Mouse (Mus musculus) embryonic facial prominence, embryonic 12.5 days (tissue): ENCODE measurements around the gene Ampd1. TPM values are rescaled to one million over a fixed set of nuclear protein-coding genes. Genes with fewer than 3 reads are reported as not detected.
A peak's percentile ranks its signal among the peaks of the same experiment; 100 is the strongest.

Experiments used
- ATAC-seq: fragments of 200-750 bp; cut with Nextera tagmentation; 2 replicates; pipeline ENCODE4 v1.8.0; 2017; ENCODE audit not compliant: insufficient number of reproducible peaks, insufficient read depth, low FRiP score, low TSS enrichment
- H3K27ac ChIP-seq: fragments of 300-500 bp; sonication (generic); 2 replicates; pipeline ENCODE4 v1.5.1; 2016; ENCODE audit warnings: mild to moderate bottlenecking
- H3K27me3 ChIP-seq: fragments of 300-500 bp; sonication (generic); 2 replicates; pipeline ENCODE4 v1.6.1; 2016; ENCODE audit warnings: mild to moderate bottlenecking, moderate library complexity
- H3K36me3 ChIP-seq: fragments of 300-500 bp; sonication (generic); 2 replicates; pipeline ENCODE4 v1.6.1; 2016; ENCODE audit warnings: mild to moderate bottlenecking
- H3K4me1 ChIP-seq: fragments of 300-500 bp; sonication (generic); 2 replicates; pipeline ENCODE4 v1.6.1; 2016
- H3K4me2 ChIP-seq: fragments of 300-500 bp; sonication (generic); replicated peaks from 2 replicates; pipeline ENCODE4 v1.6.1; 2016; ENCODE audit warnings: mild to moderate bottlenecking, moderate library complexity
- H3K4me3 ChIP-seq: fragments of 300-500 bp; sonication (generic); 2 replicates; pipeline ENCODE4 v1.5.1; 2016; ENCODE audit warnings: mild to moderate bottlenecking
- H3K9ac ChIP-seq: fragments of 300-500 bp; sonication (generic); 2 replicates; pipeline ENCODE4 v1.6.1; 2016; ENCODE audit warnings: mild to moderate bottlenecking, moderate library complexity
- H3K9me3 ChIP-seq: fragments of 300-500 bp; sonication (generic); 2 replicates; pipeline ENCODE4 v1.6.1; 2016; ENCODE audit warnings: mild to moderate bottlenecking, moderate library complexity
- WGBS: fragments of 180-500 bp; shearing (Covaris S2); methylation state at CpG from one replicate; pipeline ENCODE4 v1.1.7; 2016; 5-methylcytosine and 5-hydroxymethylcytosine counted together
- polyA plus RNA-seq: library from polyadenylated mRNA; unstranded; fragments of >200 nt; fragmentation: Nextera tagmentation; extraction: Ambion mirVana; gene quantifications from 2 replicates; pipeline ENCODE4 v1.2.1, GENCODE M21; 2016

Ampd1 gene
- polyA plus RNA-seq, 1 experiment from 2014 or later = 0.65 TPM

DNA sequence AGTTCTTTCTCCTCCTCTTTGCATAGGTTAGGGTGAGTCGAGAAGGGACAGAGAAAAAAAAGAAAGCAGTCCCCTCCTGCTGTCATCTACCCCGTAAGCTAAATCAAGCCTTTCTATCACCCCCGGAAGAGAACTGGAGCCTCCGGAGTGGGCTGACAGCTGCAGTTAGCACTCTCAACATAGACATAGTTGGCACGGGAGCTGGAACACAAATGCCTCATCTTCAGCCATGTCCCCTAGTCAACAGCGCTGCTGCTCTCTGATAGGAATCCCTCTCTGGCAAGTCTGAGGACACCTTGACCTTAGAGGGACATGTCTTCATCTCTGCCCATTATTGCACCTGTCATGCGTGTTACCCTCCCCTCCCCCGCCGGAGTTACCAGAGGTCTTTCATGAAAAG lies 5.5 kb downstream of the Ampd1 start:
- Histone ChIP-seq H3K4me1 (no peaks in the 10 kb centered on the region), H3K9me3 (no peaks in the 10 kb centered on the region), H3K27me3 (no peaks in the 10 kb centered on the region), H3K36me3 (no peaks in the 10 kb centered on the region), H3K27ac (no peak overlapping the region), H3K4me3 (no peak overlapping the region), H3K4me2 (no peak overlapping the region), H3K9ac (no peak overlapping the region)
- no peak for ATAC-seq
- 93% methylated on average over 9 of the region's 9 CpGs for WGBS

DNA sequence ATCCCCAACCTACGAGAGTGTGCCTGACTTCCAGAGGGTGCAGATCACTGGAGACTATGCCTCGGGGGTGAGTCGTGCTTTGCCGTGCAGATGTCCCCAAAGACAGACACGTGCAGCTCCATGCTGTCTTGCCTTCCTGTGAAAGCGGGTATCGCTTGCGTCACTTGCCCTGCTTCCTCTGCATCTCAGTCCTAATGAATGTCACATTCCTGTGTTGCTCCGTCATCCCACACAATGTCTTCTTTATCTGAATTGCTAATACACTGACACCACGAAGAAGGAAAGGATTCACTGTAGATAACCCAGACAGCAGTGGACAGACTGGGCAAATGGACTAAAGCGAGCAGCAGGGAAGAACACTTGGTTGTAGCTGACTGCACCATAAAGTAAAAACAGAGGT lies 7.2 kb downstream of the Ampd1 start:
- ATAC-seq = no peak
- H3K4me1 ChIP-seq = no peaks in the 10 kb centered on the region
- no peaks in the 10 kb centered on the region for H3K36me3 ChIP-seq
- no peak overlapping the region for H3K9ac ChIP-seq
- H3K27me3 ChIP-seq = no peaks in the 10 kb centered on the region
- H3K4me2 ChIP-seq = no peak overlapping the region
- 45% methylated on average over 11 of the region's 11 CpGs for WGBS
- no peak overlapping the region for H3K4me3 ChIP-seq
- no peaks in the 10 kb centered on the region for H3K9me3 ChIP-seq
- H3K27ac ChIP-seq = no peak overlapping the region

DNA sequence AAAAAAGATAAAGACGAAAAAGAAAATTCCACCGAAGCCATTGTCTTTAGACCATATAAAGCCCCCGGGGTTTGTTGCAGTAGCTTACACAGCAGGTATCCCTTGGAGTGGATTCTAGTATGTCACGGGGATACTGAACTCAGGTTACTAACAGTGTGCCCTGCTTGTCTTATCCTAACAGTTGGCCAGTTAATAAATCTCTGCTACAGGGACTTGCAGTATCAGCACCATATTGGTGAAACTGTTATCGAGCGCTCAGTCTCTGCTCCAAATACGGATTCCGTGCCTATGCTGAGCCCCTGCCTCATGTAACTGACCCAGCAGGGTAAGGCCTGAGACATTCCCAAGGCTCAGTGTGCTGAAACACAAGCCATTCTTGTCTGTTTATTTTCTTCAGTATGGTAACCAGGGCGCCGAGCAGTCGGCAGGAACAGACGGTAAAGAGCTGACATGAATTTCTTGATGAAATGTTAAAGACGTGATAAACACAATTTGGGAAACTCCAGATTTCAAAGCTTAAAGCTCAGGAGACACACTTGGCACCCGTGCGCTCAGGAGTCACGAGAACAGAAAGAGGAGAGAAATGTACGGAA lies 8.1 kb downstream of the Ampd1 start:
- Histone ChIP-seq H3K9ac (no peak overlapping the region), H3K36me3 (no peaks in the 10 kb centered on the region), H3K4me2 (no peak overlapping the region), H3K4me1 (no peaks in the 10 kb centered on the region), H3K27ac (no peak overlapping the region), H3K4me3 (no peak overlapping the region), H3K27me3 (no peaks in the 10 kb centered on the region), H3K9me3 (no peaks in the 10 kb centered on the region)
- no peak for ATAC-seq
- WGBS = 77% methylated on average over 17 of the region's 17 CpGs

DNA sequence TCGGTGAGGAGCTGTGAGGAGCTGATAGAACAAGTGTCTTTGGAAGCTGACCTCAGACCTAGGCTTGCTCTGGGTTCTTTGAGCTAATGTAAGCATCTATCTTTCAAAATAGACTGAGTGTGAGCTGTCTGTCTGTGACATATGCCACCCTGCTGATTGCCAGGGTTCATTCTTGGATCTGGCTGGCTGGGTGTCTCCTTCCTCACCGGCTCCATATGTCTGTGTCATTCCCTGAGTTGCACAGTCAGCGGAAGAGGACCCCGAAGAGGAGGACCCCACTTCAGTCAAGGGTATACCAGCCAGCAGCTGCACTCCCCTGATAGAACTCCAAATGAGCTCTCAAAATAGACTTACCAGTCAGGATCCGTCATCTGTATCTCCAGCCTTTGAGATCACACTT lies 8.9 kb downstream of the Ampd1 start:
- H3K27ac ChIP-seq = no peak overlapping the region
- H3K4me2 ChIP-seq = no peak overlapping the region
- no peak overlapping the region for H3K4me3 ChIP-seq
- WGBS = 89% methylated on average over 5 of the region's 5 CpGs
- H3K9me3 ChIP-seq = no peaks in the 10 kb centered on the region
- H3K9ac ChIP-seq = no peak overlapping the region
- ATAC-seq = no peak
- H3K4me1 ChIP-seq = no peaks in the 10 kb centered on the region
- no peaks in the 10 kb centered on the region for H3K27me3 ChIP-seq
- no peaks in the 10 kb centered on the region for H3K36me3 ChIP-seq

DNA sequence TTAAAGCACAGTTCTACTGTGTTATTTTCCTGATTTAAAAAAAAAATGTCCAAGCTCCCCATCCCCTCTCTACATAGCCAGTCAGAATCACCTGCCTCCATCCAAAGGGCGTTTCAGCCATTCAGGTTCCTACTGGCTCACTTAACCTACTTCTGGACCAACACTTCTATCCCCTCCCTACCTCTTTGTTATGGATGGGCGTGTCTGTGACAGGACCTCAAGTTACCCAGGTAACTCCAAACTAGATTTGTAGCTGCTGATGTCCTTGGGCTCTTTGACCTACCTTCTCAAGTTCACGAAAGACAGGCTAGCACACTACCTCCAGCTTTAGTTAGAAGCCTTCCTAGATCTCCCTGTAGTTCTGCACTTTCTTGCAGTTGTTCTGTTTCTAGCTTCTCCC lies 12.2 kb downstream of the Ampd1 start:
- H3K9ac ChIP-seq = no peak overlapping the region
- no peaks in the 10 kb centered on the region for H3K27me3 ChIP-seq
- H3K4me3 ChIP-seq = no peak overlapping the region
- H3K4me1 ChIP-seq = no peaks in the 10 kb centered on the region
- WGBS = 81% methylated on average over 3 of the region's 3 CpGs
- H3K27ac ChIP-seq = no peak overlapping the region
- no peaks in the 10 kb centered on the region for H3K36me3 ChIP-seq
- no peak overlapping the region for H3K4me2 ChIP-seq
- ATAC-seq = no peak
- H3K9me3 ChIP-seq = no peaks in the 10 kb centered on the region

DNA sequence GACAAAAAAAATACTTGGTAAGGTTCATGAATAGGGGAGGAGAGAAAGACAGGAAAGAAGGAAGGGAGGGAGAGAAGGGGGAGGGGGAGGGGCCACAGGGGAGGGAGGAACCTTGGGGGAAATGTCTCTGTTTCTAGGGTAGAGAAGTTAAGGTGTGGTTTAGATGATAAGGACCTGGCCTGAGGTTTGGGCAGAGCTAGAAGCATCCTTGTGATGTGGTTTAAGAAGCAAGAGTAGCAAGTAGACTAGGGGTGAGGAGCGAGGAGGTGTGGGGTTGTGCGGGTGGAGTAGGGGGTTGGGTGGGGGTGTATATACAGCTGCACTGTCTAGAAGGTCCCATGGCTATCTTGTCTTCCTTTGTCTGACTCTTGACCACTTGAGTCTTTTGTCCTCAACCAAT lies 17.9 kb downstream of the Ampd1 start:
- H3K4me3 ChIP-seq = no peak overlapping the region
- no peaks in the 10 kb centered on the region for H3K36me3 ChIP-seq
- no peaks in the 10 kb centered on the region for H3K4me1 ChIP-seq
- 93% methylated on average over 2 of the region's 2 CpGs for WGBS
- no peaks in the 10 kb centered on the region for H3K9me3 ChIP-seq
- H3K4me2 ChIP-seq = no peak overlapping the region
- no peaks in the 10 kb centered on the region for H3K27me3 ChIP-seq
- H3K9ac ChIP-seq = no peak overlapping the region
- ATAC-seq = no peak
- no peak overlapping the region for H3K27ac ChIP-seq

DNA sequence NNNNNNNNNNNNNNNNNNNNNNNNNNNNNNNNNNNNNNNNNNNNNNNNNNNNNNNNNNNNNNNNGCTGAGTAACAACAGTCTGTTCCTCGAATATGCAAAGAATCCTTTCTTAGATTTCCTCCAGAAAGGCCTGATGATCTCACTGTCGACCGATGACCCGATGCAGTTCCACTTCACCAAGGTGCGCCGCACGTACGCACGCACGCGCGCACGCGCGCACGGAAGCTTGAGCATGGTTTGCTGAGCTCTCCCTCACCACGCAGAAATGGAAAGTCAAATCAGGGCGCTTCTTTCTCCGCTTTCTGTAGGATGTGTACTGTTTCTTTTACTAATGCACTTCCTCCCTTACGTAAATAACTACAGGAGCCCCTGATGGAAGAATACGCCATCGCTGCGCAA lies 24.8 kb downstream of the Ampd1 start:
- no peak for ATAC-seq
- no peaks in the 10 kb centered on the region for H3K27me3 ChIP-seq
- H3K36me3 ChIP-seq = no peaks in the 10 kb centered on the region
- no peak overlapping the region for H3K4me2 ChIP-seq
- WGBS = 77% methylated on average over 23 of the region's 23 CpGs
- no peaks in the 10 kb centered on the region for H3K9me3 ChIP-seq
- no peak overlapping the region for H3K9ac ChIP-seq
- no peaks in the 10 kb centered on the region for H3K4me1 ChIP-seq
- no peak overlapping the region for H3K4me3 ChIP-seq
- H3K27ac ChIP-seq = no peak overlapping the region

DNA sequence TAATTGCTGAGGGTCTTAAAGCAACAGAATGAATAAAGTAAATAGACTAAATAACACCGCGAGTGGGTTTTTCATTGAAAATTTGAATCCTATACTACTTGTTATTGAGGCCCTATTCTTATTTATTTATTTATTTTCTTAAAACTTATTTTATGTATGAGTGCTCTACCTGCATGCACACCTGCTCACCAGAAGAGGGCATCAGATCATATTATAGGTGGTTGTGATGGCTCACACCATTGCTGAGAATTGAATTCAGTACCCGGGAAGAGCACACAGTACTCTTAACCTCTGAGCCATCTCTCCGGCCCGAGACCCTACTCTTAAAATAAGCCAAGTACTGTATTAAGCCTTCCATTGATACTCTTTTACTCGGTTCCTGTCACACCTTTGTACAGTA lies 25.9 kb downstream of the Ampd1 start:
- H3K36me3 ChIP-seq = no peaks in the 10 kb centered on the region
- no peak overlapping the region for H3K4me3 ChIP-seq
- no peaks in the 10 kb centered on the region for H3K9me3 ChIP-seq
- H3K4me2 ChIP-seq = no peak overlapping the region
- 83% methylated on average over 6 of the region's 6 CpGs for WGBS
- no peak for ATAC-seq
- no peak overlapping the region for H3K27ac ChIP-seq
- no peaks in the 10 kb centered on the region for H3K27me3 ChIP-seq
- no peaks in the 10 kb centered on the region for H3K4me1 ChIP-seq
- no peak overlapping the region for H3K9ac ChIP-seq

DNA sequence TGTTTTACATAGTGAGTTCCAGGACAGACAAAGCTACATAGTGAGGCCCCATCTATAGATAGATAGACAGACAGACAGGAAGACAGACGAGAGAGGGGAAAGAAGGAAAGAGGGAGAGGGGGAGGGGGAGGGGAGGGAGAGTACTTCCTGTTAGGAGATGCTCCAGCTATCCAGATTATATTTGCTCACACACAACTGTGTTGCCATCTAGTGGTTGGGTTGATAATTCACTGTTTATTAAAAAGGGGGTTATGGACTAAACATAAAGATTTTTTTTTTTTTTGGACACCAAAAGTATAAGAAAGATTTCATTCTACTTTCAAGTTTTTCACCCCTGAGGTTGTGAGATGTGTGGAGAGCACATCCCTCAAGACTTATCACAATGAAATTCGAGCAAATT lies 26.9 kb downstream of the Ampd1 start:
- no peak for ATAC-seq
- 57% methylated on average over 2 of the region's 2 CpGs for WGBS

DNA sequence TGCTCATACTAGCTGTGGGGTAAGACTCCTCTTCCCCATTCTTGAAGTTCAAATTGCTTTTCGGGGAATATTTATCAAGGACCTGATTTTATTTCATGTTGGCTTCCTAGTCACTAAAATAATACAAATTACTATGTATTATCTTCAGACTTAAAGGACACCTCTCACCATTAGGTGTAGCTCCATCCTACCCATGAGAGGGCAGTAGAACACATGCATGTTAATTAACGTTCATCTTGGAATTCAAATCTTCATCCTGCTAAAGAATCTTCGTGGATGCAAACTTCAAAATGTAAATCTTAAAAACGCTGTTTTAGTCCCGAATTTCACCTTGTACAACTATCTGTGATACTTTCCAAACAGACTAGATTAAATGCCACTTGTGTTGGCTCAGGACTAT lies 27.4 kb downstream of the Ampd1 start:
- no peak for ATAC-seq
- Histone ChIP-seq H3K4me2 (no peak overlapping the region), H3K9ac (no peak overlapping the region), H3K27me3 (no peaks in the 10 kb centered on the region), H3K4me3 (no peak overlapping the region), H3K9me3 (no peaks in the 10 kb centered on the region), H3K27ac (no peak overlapping the region), H3K4me1 (no peaks in the 10 kb centered on the region), H3K36me3 (no peaks in the 10 kb centered on the region)
- WGBS = 67% methylated on average over 5 of the region's 5 CpGs

More for the DNA sequence above, 26.9 kb downstream of the Ampd1 start:
- Histone ChIP-seq H3K36me3 (no peaks in the 10 kb centered on the region), H3K4me3 (no peak overlapping the region), H3K27me3 (no peaks in the 10 kb centered on the region), H3K4me1 (no peaks in the 10 kb centered on the region), H3K9ac (no peak overlapping the region), H3K4me2 (no peak overlapping the region), H3K9me3 (no peaks in the 10 kb centered on the region), H3K27ac (no peak overlapping the region)

DNA sequence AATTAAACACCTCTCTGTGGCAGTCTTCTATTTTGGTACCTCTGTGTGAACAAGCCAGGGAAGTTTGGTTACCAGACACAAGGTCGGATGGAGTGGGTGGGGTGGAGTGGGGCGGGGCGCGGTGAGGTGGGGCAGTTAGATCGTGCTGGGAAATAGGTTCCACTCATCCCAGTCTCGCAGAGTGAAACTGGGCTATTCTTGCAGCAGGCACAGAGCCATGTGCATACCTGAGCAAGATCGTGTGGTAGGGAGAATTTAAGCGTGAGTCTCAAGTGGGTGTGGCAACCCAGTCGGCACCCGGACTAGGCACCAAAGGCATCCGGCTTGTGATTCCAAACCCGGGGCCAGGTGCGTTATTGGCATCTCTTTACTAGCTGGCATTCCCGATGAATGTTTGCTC lies 28.1 kb downstream of the Ampd1 start:
- H3K4me2 ChIP-seq = peak overlapping the region; percentile 85
- peak overlapping the region; percentile 67; the same call in 1 of the 2 replicates for H3K9ac ChIP-seq
- H3K9me3 ChIP-seq = no peaks in the 10 kb centered on the region
- H3K27me3 ChIP-seq = no peaks in the 10 kb centered on the region
- no peaks in the 10 kb centered on the region for H3K36me3 ChIP-seq
- peak; percentile 42; the same call in 1 of the 2 replicates for ATAC-seq
- 3% methylated on average over 14 of the region's 14 CpGs for WGBS
- no peaks in the 10 kb centered on the region for H3K4me1 ChIP-seq
- peak overlapping the region; percentile 71 for H3K4me3 ChIP-seq
- H3K27ac ChIP-seq = 0 out of 2 replicates have a peak overlapping the region, but pooled peaks have one; percentile 65

DNA sequence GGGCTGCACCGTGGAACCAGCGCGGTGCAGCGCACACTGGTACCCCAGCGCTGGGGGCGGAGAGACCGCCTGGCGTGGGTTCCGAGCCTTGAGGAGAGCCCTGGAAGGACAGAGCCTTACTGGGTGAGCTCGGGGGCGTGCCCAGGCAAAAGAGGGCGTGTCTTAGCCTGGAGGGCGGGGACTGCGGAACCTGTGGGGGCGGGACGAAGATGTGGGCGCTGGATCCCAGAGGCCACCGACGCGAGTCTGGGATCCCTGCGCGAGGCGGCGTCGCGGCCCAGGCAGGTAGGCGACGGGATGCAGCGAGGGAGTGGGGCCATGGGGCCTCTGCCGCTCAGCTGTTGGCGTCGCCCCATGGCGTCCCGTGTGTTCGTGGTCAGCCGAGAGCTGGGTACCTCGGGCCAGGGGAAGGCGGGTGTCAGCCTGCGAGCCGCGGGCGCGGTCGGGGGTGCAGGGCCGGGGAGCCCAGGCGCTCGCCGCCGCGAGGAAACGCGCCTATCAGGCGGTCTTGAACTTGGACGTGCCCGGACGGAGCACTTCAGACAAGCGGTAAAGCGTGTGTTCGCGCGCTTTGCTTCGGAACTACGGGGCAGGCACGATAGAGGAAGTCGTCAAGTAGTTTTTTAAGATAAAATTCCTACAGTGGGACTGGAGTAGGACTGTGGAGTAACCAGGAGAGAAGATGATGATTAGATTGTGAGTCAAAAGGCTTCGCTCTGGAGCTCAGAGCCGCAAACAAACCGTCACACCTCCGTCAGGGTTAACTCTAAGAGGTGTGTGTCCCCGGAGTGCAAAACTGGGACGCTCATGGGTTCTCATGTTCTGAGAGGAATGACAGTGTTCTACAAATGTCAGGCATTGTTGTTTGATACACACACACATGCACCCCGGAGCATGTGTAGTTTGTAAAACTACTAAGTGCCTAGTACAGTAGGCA lies 28.9 kb downstream of the Ampd1 start, which contains the start of gene Dennd2c:
Gene Dennd2c, plus strand, starts transcription at position 151 of the 937 bp plus-strand sequence.
- no peaks in the 10 kb centered on the region for H3K36me3 ChIP-seq
- peak within 1 kb of the TSS; percentile 65; the same call in 1 of the 2 replicates for H3K27ac ChIP-seq
- peak within 1 kb of the TSS; percentile 71 for H3K4me3 ChIP-seq
- H3K9me3 ChIP-seq = no peaks in the 10 kb centered on the region
- under 1% methylated on average over 71 of the region's 72 CpGs for WGBS
- peak within 1 kb of the TSS; percentile 85 for H3K4me2 ChIP-seq
- no peaks in the 10 kb centered on the region for H3K4me1 ChIP-seq
- peak within 1 kb of the TSS; percentile 67 for H3K9ac ChIP-seq
- peak; percentile 96 for ATAC-seq
- H3K27me3 ChIP-seq = no peaks in the 10 kb centered on the region
